Mouse (Mus musculus) heart, embryonic 11.5 days (tissue): Measurements from ENCODE around the gene Tox4. TPM values are rescaled to one million over a fixed set of nuclear protein-coding genes. Genes with fewer than 3 reads are reported as not detected.

Experiments used
- ATAC-seq: fragments of 200-750 bp; cut with Nextera tagmentation; replicated peaks from 2 replicates; pipeline ENCODE4 v1.8.0; 2017; ENCODE audit warnings: moderate library complexity; ENCODE audit not compliant: insufficient number of reproducible peaks, low FRiP score, low TSS enrichment
- H3K27ac ChIP-seq: fragments of 300-500 bp; sonication (generic); 2 replicates; pipeline ENCODE4 v1.5.1; 2014; ENCODE audit warnings: mild to moderate bottlenecking, low read depth, low read length
- H3K27me3 ChIP-seq: fragments of 300-500 bp; sonication (generic); 2 replicates; pipeline ENCODE4 v1.6.1; 2014; ENCODE audit warnings: mild to moderate bottlenecking, low read length, mixed read lengths; ENCODE audit not compliant: control insufficient read depth, insufficient read depth
- H3K36me3 ChIP-seq: fragments of 300-500 bp; sonication (generic); 2 replicates; pipeline ENCODE4 v1.6.1; 2014; ENCODE audit warnings: mild to moderate bottlenecking, low read length, moderate library complexity, mixed read lengths; ENCODE audit not compliant: control insufficient read depth, insufficient read depth
- H3K4me1 ChIP-seq: fragments of 300-500 bp; sonication (generic); 2 replicates; pipeline ENCODE4 v1.6.1; 2014; ENCODE audit warnings: low read length; ENCODE audit not compliant: control insufficient read depth, insufficient read depth
- H3K4me2 ChIP-seq: fragments of 300-500 bp; sonication (generic); 2 replicates; pipeline ENCODE4 v1.6.1; 2014; ENCODE audit warnings: mild to moderate bottlenecking, moderate library complexity
- H3K4me3 ChIP-seq: fragments of 300-500 bp; sonication (generic); 2 replicates; pipeline ENCODE4 v1.5.1; 2014; ENCODE audit warnings: low read depth, low read length
- H3K9ac ChIP-seq: fragments of 300-500 bp; sonication (generic); 2 replicates; pipeline ENCODE4 v1.6.1; 2014; ENCODE audit warnings: mild to moderate bottlenecking, low read depth, low read length, moderate library complexity
- H3K9me3 ChIP-seq: fragments of 300-500 bp; sonication (generic); replicated peaks from 2 replicates; pipeline ENCODE4 v1.6.1; 2016; ENCODE audit warnings: low read length; ENCODE audit not compliant: control insufficient read depth
- WGBS: fragments of 180-500 bp; shearing (Covaris S2); extraction: QIAGEN DNeasy Blood & Tissue Kit; methylation state at CpG from one replicate; pipeline ENCODE4 v1.1.7; 2014; ENCODE audit not compliant: insufficient replicate concordance; 5-methylcytosine and 5-hydroxymethylcytosine counted together
- polyA plus RNA-seq: library from polyadenylated mRNA; unstranded; fragments of >200 nt; fragmentation: Nextera tagmentation; extraction: Ambion mirVana; gene quantifications from 2 replicates; pipeline ENCODE4 v1.2.1, GENCODE M21; 2014

Tox4 gene
- polyA plus RNA-seq, 1 experiment from 2014 or later: 36.5 TPM

- Histone ChIP-seq H3K27me3 (no peaks in the 10 kb centered on the region), H3K4me2 (peak overlapping the region; percentile 5; the same call in 1 of the 2 replicates), H3K4me3 (no peak overlapping the region), H3K27ac (no peak overlapping the region), H3K4me1 (no peaks in the 10 kb centered on the region), H3K9me3 (no peaks in the 10 kb centered on the region), H3K9ac (no peak overlapping the region), H3K36me3 (no peaks in the 10 kb centered on the region)
- 29% methylated on average over 21 of the region's 21 CpGs for WGBS
- no peak for ATAC-seq
Observed at GRCm38 (mm10) chr14:52338751-52339511, 60.0 kb downstream of the Tox4 start.

GRCm38 (mm10) chr14:52339512-52339852 lies 60.5 kb downstream of the Tox4 start:
- Histone ChIP-seq H3K4me1 (no peaks in the 10 kb centered on the region), H3K27ac (no peak overlapping the region), H3K9me3 (no peaks in the 10 kb centered on the region; the same call in 1 of the 2 replicates), H3K4me2 (no peak overlapping the region), H3K4me3 (no peak overlapping the region), H3K36me3 (no peaks in the 10 kb centered on the region), H3K9ac (no peak overlapping the region), H3K27me3 (no peaks in the 10 kb centered on the region)
- WGBS: 65% methylated on average over 6 of the region's 6 CpGs
- ATAC-seq: no peak

Other genes with a start within 250 kb of the Tox4 start
- not detected in 2 replicates for gene Olfr221, start 236.7 kb upstream of the Tox4 start, polyA plus RNA-seq
- 456 and 484 TPM in 2 replicates for gene Hnrnpc, start 175.1 kb upstream of the Tox4 start, polyA plus RNA-seq
- 46.5 and 49.7 TPM in 2 replicates for gene Rpgrip1, start 168.4 kb upstream of the Tox4 start, polyA plus RNA-seq
- gene Supt16, start 81.7 kb upstream of the Tox4 start, polyA plus RNA-seq: 28.0 and 50.5 TPM in 2 replicates
- gene Chd8, start 21.4 kb upstream of the Tox4 start, polyA plus RNA-seq: 34.5 and 36.9 TPM in 2 replicates
- 16.4 and 20.8 TPM in 2 replicates for gene Rab2b, start 399 bp downstream of the Tox4 start, polyA plus RNA-seq
- 29.3 and 30.7 TPM in 2 replicates for gene Mettl3, start 26.0 kb downstream of the Tox4 start, polyA plus RNA-seq
- gene Sall2, start 49.6 kb downstream of the Tox4 start, polyA plus RNA-seq: 9.8 and 12.0 TPM in 2 replicates
- gene Olfr1513, start 77.3 kb downstream of the Tox4 start, polyA plus RNA-seq: not detected in 2 replicates
- not detected in 2 replicates for gene Olfr1512, start 100.0 kb downstream of the Tox4 start, polyA plus RNA-seq
- not detected in 2 replicates for gene Olfr1511, start 118.2 kb downstream of the Tox4 start, polyA plus RNA-seq
- gene Olfr1510, start 135.2 kb downstream of the Tox4 start, polyA plus RNA-seq: not detected in 2 replicates
- gene Olfr1509, start 163.8 kb downstream of the Tox4 start, polyA plus RNA-seq: not detected in 2 replicates
- not detected in 2 replicates for gene Olfr1508, start 188.3 kb downstream of the Tox4 start, polyA plus RNA-seq
- not detected in 2 replicates for gene Olfr1507, start 216.6 kb downstream of the Tox4 start, polyA plus RNA-seq